Mouse (Mus musculus): ENCODE measurements around the gene Scarb2. TPM values are rescaled to one million over a fixed set of nuclear protein-coding genes. Genes with fewer than 3 reads are reported as not detected.

Gene Scarb2
- polyA plus RNA-seq, 1 experiment from 2014 or later = 15.6 TPM

DNA sequence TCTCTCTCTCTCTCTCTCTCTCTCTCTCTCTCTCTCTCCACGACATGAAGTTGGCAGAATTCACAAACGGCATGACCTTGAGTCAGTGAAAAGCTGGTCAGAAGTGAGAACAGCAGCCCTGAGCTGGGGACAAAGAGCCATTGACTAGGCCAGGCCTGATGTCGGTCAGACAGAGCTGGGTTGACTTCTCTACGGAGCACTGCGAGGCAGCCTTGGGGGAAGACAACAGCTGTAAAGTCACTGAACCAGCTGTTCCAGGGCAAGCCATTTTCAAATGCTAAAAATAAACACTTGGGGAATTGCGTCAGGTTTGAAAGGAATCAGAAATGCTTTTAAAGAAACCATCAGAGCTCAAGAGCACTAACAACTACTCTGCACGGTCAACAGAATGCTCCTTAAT, 13.2 kb downstream of the Scarb2 start:
- Histone ChIP-seq H3K4me2 (ENCODE audit: low read length) (no peak overlapping the region), H3K4me3 (ENCODE audit: control insufficient read depth in 1 of 2, insufficient read depth in 1 of 2, low read depth in 1 of 2, low read length in 2 of 2) (no peak overlapping the region), H3K9ac (ENCODE audit: low read length) (peak overlapping the region; percentile 13), H3K9me3 (ENCODE audit: control insufficient read depth, low read length) (no peaks in the 10 kb centered on the region), H3K4me1 (ENCODE audit: control insufficient read depth in 2 of 2, insufficient read depth in 2 of 2, low read length in 2 of 2) (peaks cover 22 to 74% of the 10 kb centered on the region in 2 experiments), H3K27me3 (ENCODE audit: control insufficient read depth, insufficient read depth, low read length) (no peaks in the 10 kb centered on the region), H3K27ac (replicated peaks in 1 of 2; ENCODE audit: control insufficient read depth in 1 of 2, insufficient read depth in 1 of 2, low read depth in 2 of 2, low read length in 2 of 2) (peak overlapping the region; percentile 76 to 92), H3K36me3 (ENCODE audit: control insufficient read depth, insufficient read depth, low read length) (no peaks in the 10 kb centered on the region)
- ATAC-seq (ENCODE audit: insufficient number of reproducible peaks, insufficient read depth, low FRiP score, low read depth) = 0 out of 2 replicates have a peak, but pooled peaks have one; percentile 37
- WGBS = 17% methylated on average over 7 of the region's 7 CpGs

DNA sequence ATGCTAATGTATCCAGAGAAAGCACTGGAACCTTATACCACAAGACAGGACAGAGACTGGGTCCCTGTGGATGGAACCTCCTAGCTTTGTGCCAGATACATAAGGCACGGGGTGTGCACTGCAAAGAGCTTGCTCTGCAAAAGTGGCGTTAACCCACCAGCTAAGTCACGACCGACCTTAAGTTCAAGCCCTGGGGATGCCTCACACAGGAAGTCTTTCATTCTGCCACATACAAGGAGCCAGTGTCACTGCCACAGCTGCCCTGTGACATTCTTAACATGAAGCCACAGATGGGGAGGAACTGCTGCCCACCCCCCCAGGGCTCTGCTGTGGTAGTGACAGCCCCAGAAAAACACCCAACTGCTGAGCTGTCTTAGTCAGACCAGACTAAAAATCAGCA, 15.9 kb downstream of the Scarb2 start:
- no peak overlapping the region for H3K9ac ChIP-seq (ENCODE audit: low read length)
- H3K36me3 ChIP-seq (ENCODE audit: control insufficient read depth, insufficient read depth, low read length) = peaks cover under 1% of the 10 kb centered on the region; the same call in 1 of the 2 replicates
- H3K27me3 ChIP-seq (ENCODE audit: control insufficient read depth, insufficient read depth, low read length) = no peaks in the 10 kb centered on the region
- H3K9me3 ChIP-seq (ENCODE audit: control insufficient read depth, low read length) = no peaks in the 10 kb centered on the region
- no peak for ATAC-seq (ENCODE audit: insufficient number of reproducible peaks, insufficient read depth, low FRiP score, low read depth)
- 67% methylated on average over 4 of the region's 4 CpGs for WGBS
- no peak overlapping the region for H3K27ac ChIP-seq (replicated peaks in 1 of 2; ENCODE audit: control insufficient read depth in 1 of 2, insufficient read depth in 1 of 2, low read depth in 2 of 2, low read length in 2 of 2)
- no peak overlapping the region for H3K4me3 ChIP-seq (ENCODE audit: control insufficient read depth in 1 of 2, insufficient read depth in 1 of 2, low read depth in 1 of 2, low read length in 2 of 2)
- no peak overlapping the region for H3K4me2 ChIP-seq (ENCODE audit: low read length)
- peaks cover 20 to 66% of the 10 kb centered on the region in 2 experiments for H3K4me1 ChIP-seq (ENCODE audit: control insufficient read depth in 2 of 2, insufficient read depth in 2 of 2, low read length in 2 of 2)

- Histone ChIP-seq H3K9ac (ENCODE audit: low read length) (no peak overlapping the region), H3K9me3 (ENCODE audit: control insufficient read depth, low read length) (no peaks in the 10 kb centered on the region), H3K4me3 (ENCODE audit: control insufficient read depth in 1 of 2, insufficient read depth in 1 of 2, low read depth in 1 of 2, low read length in 2 of 2) (no peak overlapping the region), H3K27ac (replicated peaks in 1 of 2; ENCODE audit: control insufficient read depth in 1 of 2, insufficient read depth in 1 of 2, low read depth in 2 of 2, low read length in 2 of 2) (no peak overlapping the region), H3K27me3 (ENCODE audit: control insufficient read depth, insufficient read depth, low read length) (no peaks in the 10 kb centered on the region), H3K4me2 (ENCODE audit: low read length) (no peak overlapping the region), H3K36me3 (ENCODE audit: control insufficient read depth, insufficient read depth, low read length) (peaks cover 5% of the 10 kb centered on the region; the same call in 1 of the 2 replicates), H3K4me1 (ENCODE audit: control insufficient read depth in 2 of 2, insufficient read depth in 2 of 2, low read length in 2 of 2) (peaks cover 19 to 61% of the 10 kb centered on the region in 2 experiments)
- 84% methylated on average over 3 of the region's 3 CpGs for WGBS
- no peak for ATAC-seq (ENCODE audit: insufficient number of reproducible peaks, insufficient read depth, low FRiP score, low read depth)
Observed at GRCm38 (mm10) chr5:92490304-92490703, 16.3 kb downstream of the Scarb2 start.

GRCm38 (mm10) chr5:92489503-92489902, 17.1 kb downstream of the Scarb2 start:
- Histone ChIP-seq H3K4me1 (ENCODE audit: control insufficient read depth in 2 of 2, insufficient read depth in 2 of 2, low read length in 2 of 2) (peaks cover 19 to 53% of the 10 kb centered on the region in 2 experiments), H3K36me3 (ENCODE audit: control insufficient read depth, insufficient read depth, low read length) (peaks cover 12% of the 10 kb centered on the region), H3K9ac (ENCODE audit: low read length) (peak overlapping the region; percentile 17; the same call in 1 of the 2 replicates), H3K27me3 (ENCODE audit: control insufficient read depth, insufficient read depth, low read length) (no peaks in the 10 kb centered on the region), H3K27ac (replicated peaks in 1 of 2; ENCODE audit: control insufficient read depth in 1 of 2, insufficient read depth in 1 of 2, low read depth in 2 of 2, low read length in 2 of 2) (peak overlapping the region; percentile 39 to 45; a peak in 3 of 4 replicates), H3K9me3 (ENCODE audit: control insufficient read depth, low read length) (no peaks in the 10 kb centered on the region), H3K4me2 (ENCODE audit: low read length) (peak overlapping the region; percentile 6; the same call in 1 of the 2 replicates), H3K4me3 (ENCODE audit: control insufficient read depth in 1 of 2, insufficient read depth in 1 of 2, low read depth in 1 of 2, low read length in 2 of 2) (no peak overlapping the region)
- no peak for ATAC-seq (ENCODE audit: insufficient number of reproducible peaks, insufficient read depth, low FRiP score, low read depth)
- 10% methylated on average over 4 of the region's 4 CpGs for WGBS

DNA sequence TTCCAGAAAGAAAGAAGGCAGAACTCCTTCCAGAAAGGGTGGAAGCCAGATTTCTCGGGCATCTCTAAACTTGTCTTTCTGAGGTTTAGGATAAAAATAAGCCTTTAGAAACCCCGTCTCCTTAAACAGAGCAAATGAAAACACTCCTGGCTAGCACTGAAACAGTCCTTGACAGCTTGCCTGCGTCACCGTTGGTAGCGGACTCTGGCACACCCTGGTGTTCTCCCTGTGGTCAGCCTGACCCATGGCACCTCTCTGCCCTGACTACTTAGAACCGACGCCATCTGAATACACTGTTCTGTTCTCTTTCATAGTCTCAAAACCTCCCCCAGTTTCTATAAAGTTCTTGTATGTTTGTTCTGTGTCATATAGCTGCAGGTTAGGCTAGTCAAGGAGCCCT, 17.7 kb downstream of the Scarb2 start:
- no peaks in the 10 kb centered on the region for H3K27me3 ChIP-seq (ENCODE audit: control insufficient read depth, insufficient read depth, low read length)
- 50% methylated on average over 7 of the region's 7 CpGs for WGBS
- peaks cover 19 to 48% of the 10 kb centered on the region in 2 experiments for H3K4me1 ChIP-seq (ENCODE audit: control insufficient read depth in 2 of 2, insufficient read depth in 2 of 2, low read length in 2 of 2)
- H3K27ac ChIP-seq (replicated peaks in 1 of 2; ENCODE audit: control insufficient read depth in 1 of 2, insufficient read depth in 1 of 2, low read depth in 2 of 2, low read length in 2 of 2) = peak overlapping the region in 1 of 2 experiments; percentile 45; a peak in 2 of 4 replicates
- ATAC-seq (ENCODE audit: insufficient number of reproducible peaks, insufficient read depth, low FRiP score, low read depth) = no peak
- H3K4me3 ChIP-seq (ENCODE audit: control insufficient read depth in 1 of 2, insufficient read depth in 1 of 2, low read depth in 1 of 2, low read length in 2 of 2) = no peak overlapping the region
- H3K9me3 ChIP-seq (ENCODE audit: control insufficient read depth, low read length) = no peaks in the 10 kb centered on the region
- peaks cover 17% of the 10 kb centered on the region for H3K36me3 ChIP-seq (ENCODE audit: control insufficient read depth, insufficient read depth, low read length)
- peak overlapping the region; percentile 6; the same call in 1 of the 2 replicates for H3K4me2 ChIP-seq (ENCODE audit: low read length)
- 0 out of 2 replicates have a peak overlapping the region, but pooled peaks have one; percentile 9 for H3K9ac ChIP-seq (ENCODE audit: low read length)

DNA sequence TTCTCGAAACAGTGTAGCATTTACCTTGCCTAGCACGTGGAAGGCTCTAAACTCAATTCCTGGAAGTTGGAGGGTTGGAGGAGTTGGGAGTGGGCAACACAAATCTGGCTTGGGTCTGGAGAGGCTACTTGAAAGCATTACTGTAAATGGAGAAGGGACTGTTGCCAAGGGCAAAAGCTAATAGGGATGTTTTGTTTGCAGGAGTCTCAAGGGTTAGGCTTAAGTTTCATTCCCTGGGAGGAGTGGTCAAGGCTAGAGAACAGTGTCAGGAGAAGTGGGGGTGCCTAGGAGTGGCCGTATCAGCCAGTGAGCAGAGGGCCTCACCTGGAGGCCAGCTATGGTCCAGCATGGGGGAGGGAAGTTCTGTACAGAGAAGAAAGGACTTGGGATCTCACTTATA, 18.2 kb downstream of the Scarb2 start:
- Histone ChIP-seq H3K4me3 (ENCODE audit: control insufficient read depth in 1 of 2, insufficient read depth in 1 of 2, low read depth in 1 of 2, low read length in 2 of 2) (no peak overlapping the region), H3K4me2 (ENCODE audit: low read length) (no peak overlapping the region), H3K9ac (ENCODE audit: low read length) (no peak overlapping the region), H3K9me3 (ENCODE audit: control insufficient read depth, low read length) (no peaks in the 10 kb centered on the region), H3K36me3 (ENCODE audit: control insufficient read depth, insufficient read depth, low read length) (peaks cover 21% of the 10 kb centered on the region), H3K27me3 (ENCODE audit: control insufficient read depth, insufficient read depth, low read length) (no peaks in the 10 kb centered on the region), H3K4me1 (ENCODE audit: control insufficient read depth in 2 of 2, insufficient read depth in 2 of 2, low read length in 2 of 2) (peaks cover 16 to 42% of the 10 kb centered on the region in 2 experiments), H3K27ac (replicated peaks in 1 of 2; ENCODE audit: control insufficient read depth in 1 of 2, insufficient read depth in 1 of 2, low read depth in 2 of 2, low read length in 2 of 2) (no peak overlapping the region)
- ATAC-seq (ENCODE audit: insufficient number of reproducible peaks, insufficient read depth, low FRiP score, low read depth) = no peak
- whole genome bisulfite sequencing = 55% methylated on average over 3 of the region's 3 CpGs

GRCm38 (mm10) chr5:92486758-92487157, 19.9 kb downstream of the Scarb2 start:
- no peak for ATAC-seq (ENCODE audit: insufficient number of reproducible peaks, insufficient read depth, low FRiP score, low read depth)
- Histone ChIP-seq H3K27ac (replicated peaks in 1 of 2; ENCODE audit: control insufficient read depth in 1 of 2, insufficient read depth in 1 of 2, low read depth in 2 of 2, low read length in 2 of 2) (no peak overlapping the region), H3K9me3 (ENCODE audit: control insufficient read depth, low read length) (no peaks in the 10 kb centered on the region), H3K4me2 (ENCODE audit: low read length) (no peak overlapping the region), H3K4me3 (ENCODE audit: control insufficient read depth in 1 of 2, insufficient read depth in 1 of 2, low read depth in 1 of 2, low read length in 2 of 2) (no peak overlapping the region), H3K36me3 (ENCODE audit: control insufficient read depth, insufficient read depth, low read length) (peaks cover 34% of the 10 kb centered on the region), H3K9ac (ENCODE audit: low read length) (no peak overlapping the region), H3K4me1 (ENCODE audit: control insufficient read depth in 2 of 2, insufficient read depth in 2 of 2, low read length in 2 of 2) (peaks cover 14 to 37% of the 10 kb centered on the region in 2 experiments), H3K27me3 (ENCODE audit: control insufficient read depth, insufficient read depth, low read length) (no peaks in the 10 kb centered on the region)
- 89% methylated on average over 3 of the region's 3 CpGs for WGBS

- no peak overlapping the region for H3K4me2 ChIP-seq (ENCODE audit: low read length)
- H3K27ac ChIP-seq (replicated peaks in 1 of 2; ENCODE audit: control insufficient read depth in 1 of 2, insufficient read depth in 1 of 2, low read depth in 2 of 2, low read length in 2 of 2) = no peak overlapping the region
- WGBS = 59% methylated on average over 7 of the region's 7 CpGs
- H3K4me1 ChIP-seq (ENCODE audit: control insufficient read depth in 2 of 2, insufficient read depth in 2 of 2, low read length in 2 of 2) = peaks cover 8 to 19% of the 10 kb centered on the region in 2 experiments
- no peak overlapping the region for H3K4me3 ChIP-seq (ENCODE audit: control insufficient read depth in 1 of 2, insufficient read depth in 1 of 2, low read depth in 1 of 2, low read length in 2 of 2)
- no peaks in the 10 kb centered on the region for H3K9me3 ChIP-seq (ENCODE audit: control insufficient read depth, low read length)
- no peaks in the 10 kb centered on the region for H3K27me3 ChIP-seq (ENCODE audit: control insufficient read depth, insufficient read depth, low read length)
- H3K9ac ChIP-seq (ENCODE audit: low read length) = no peak overlapping the region
- ATAC-seq (ENCODE audit: insufficient number of reproducible peaks, insufficient read depth, low FRiP score, low read depth) = no peak
- H3K36me3 ChIP-seq (ENCODE audit: control insufficient read depth, insufficient read depth, low read length) = peaks cover 34% of the 10 kb centered on the region
Observed at GRCm38 (mm10) chr5:92484880-92485279, 21.8 kb downstream of the Scarb2 start.

All from heart, embryonic 14.5 days (tissue).